Mouse (Mus musculus) CD8-positive naive resting alpha-beta T cell, adult 2 months (primary cell): ENCODE results near the gene Ep400.
"Not testable (repeated sequence)": the region's sequence is repeated elsewhere in the genome, so short reads cannot be mapped to it uniquely, and the experiment has no call there.

ENCODE experiments used
- DNase-seq, 2 experiments: peaks; one replicate each; pipeline ENCODE4 v3.0.0; 2022; ENCODE audit warnings: low read depth in 2 of 2, low spot score in 2 of 2

Ep400 gene

GRCm38 (mm10) chr5:110779998-110780760 lies 9.7 kb upstream of the Ep400 start, which contains the start of gene Pus1:
Gene Pus1 (minus strand): TSS chr5:110780659.
- peak; percentile 62 to 69 for DNase-seq

GRCm38 (mm10) chr5:110779276-110779997 lies 8.9 kb upstream of the Ep400 start:
- no peak for DNase-seq

GRCm38 (mm10) chr5:110778263-110778662 lies 7.7 kb upstream of the Ep400 start:
- no peak for DNase-seq

- no peak for DNase-seq
Measured at GRCm38 (mm10) chr5:110776141-110776540, 5.6 kb upstream of the Ep400 start.

- no peak for DNase-seq
Measured at GRCm38 (mm10) chr5:110774511-110774910, 4.0 kb upstream of the Ep400 start.

- DNase-seq = not testable (repeated sequence)
Measured at GRCm38 (mm10) chr5:110772945-110773344, 2.4 kb upstream of the Ep400 start.

GRCm38 (mm10) chr5:110770031-110770445 lies 479 bp downstream of the Ep400 start:
- peak in 1 of 2 experiments; percentile 36 for DNase-seq

- no peak for DNase-seq
Measured at GRCm38 (mm10) chr5:110769272-110769671, 1.2 kb downstream of the Ep400 start.

- DNase-seq = no peak
Measured at GRCm38 (mm10) chr5:110763890-110764289, 6.6 kb downstream of the Ep400 start.

- DNase-seq = no peak
Measured at GRCm38 (mm10) chr5:110745021-110745420, 25.5 kb downstream of the Ep400 start.

GRCm38 (mm10) chr5:110739496-110740275 lies 30.8 kb downstream of the Ep400 start:
- DNase-seq = no peak

GRCm38 (mm10) chr5:110735606-110736005 lies 34.9 kb downstream of the Ep400 start:
- no peak for DNase-seq

GRCm38 (mm10) chr5:110733231-110733823 lies 37.2 kb downstream of the Ep400 start:
- DNase-seq = no peak

- DNase-seq = no peak
Measured at GRCm38 (mm10) chr5:110731227-110731626, 39.3 kb downstream of the Ep400 start.

- DNase-seq = no peak
Measured at GRCm38 (mm10) chr5:110727850-110728249, 42.7 kb downstream of the Ep400 start.

GRCm38 (mm10) chr5:110723543-110723942 lies 47.0 kb downstream of the Ep400 start:
- DNase-seq = no peak

GRCm38 (mm10) chr5:110721463-110721862 lies 49.1 kb downstream of the Ep400 start:
- DNase-seq = not testable (repeated sequence)

GRCm38 (mm10) chr5:110711455-110711854 lies 59.1 kb downstream of the Ep400 start:
- DNase-seq = no peak

- no peak for DNase-seq
Measured at GRCm38 (mm10) chr5:110709256-110709655, 61.3 kb downstream of the Ep400 start.

- no peak for DNase-seq
Measured at GRCm38 (mm10) chr5:110704004-110704403, 66.5 kb downstream of the Ep400 start.

GRCm38 (mm10) chr5:110698617-110699016 lies 71.9 kb downstream of the Ep400 start:
- no peak for DNase-seq
